Mouse (Mus musculus) cerebellum, adult 18-20 months (tissue): ENCODE measurements around the gene Gpc3.
"Not testable (repeated sequence)": the region's sequence is repeated elsewhere in the genome, so short reads cannot be mapped to it uniquely, and the experiment has no call there.

Experiments used
- DNase-seq, 2 experiments: peaks; one replicate each; pipeline ENCODE4 v3.0.0; 2021

Gene Gpc3

GRCm38 (mm10) chrX:52261991-52262390 lies 351.8 kb downstream of the Gpc3 start:
- DNase-seq: no peak

GRCm38 (mm10) chrX:52261546-52261945 lies 352.2 kb downstream of the Gpc3 start:
- no peak for DNase-seq

DNA sequence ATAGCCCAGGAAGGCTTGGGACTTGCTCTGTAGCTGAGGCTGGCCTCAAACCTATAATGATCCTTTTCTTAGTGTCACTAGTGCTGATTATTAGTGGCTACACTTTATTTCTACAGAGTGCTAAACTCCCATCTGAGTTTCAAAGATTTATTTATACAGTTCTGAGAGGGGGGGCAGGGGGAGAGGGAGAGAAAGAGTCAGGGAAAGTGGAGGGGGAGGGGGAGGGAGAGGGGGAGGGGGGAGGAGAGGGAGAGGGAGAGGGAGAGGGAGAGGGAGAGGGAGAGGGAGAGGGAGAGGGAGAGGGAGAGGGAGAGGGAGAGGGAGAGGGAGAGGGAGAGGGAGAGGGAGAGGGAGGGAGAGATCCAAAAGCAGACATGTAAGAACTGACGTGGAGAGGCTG lies 354.0 kb downstream of the Gpc3 start:
- DNase-seq: not testable (repeated sequence)

GRCm38 (mm10) chrX:52254526-52254925 lies 359.2 kb downstream of the Gpc3 start:
- DNase-seq: no peak

DNA sequence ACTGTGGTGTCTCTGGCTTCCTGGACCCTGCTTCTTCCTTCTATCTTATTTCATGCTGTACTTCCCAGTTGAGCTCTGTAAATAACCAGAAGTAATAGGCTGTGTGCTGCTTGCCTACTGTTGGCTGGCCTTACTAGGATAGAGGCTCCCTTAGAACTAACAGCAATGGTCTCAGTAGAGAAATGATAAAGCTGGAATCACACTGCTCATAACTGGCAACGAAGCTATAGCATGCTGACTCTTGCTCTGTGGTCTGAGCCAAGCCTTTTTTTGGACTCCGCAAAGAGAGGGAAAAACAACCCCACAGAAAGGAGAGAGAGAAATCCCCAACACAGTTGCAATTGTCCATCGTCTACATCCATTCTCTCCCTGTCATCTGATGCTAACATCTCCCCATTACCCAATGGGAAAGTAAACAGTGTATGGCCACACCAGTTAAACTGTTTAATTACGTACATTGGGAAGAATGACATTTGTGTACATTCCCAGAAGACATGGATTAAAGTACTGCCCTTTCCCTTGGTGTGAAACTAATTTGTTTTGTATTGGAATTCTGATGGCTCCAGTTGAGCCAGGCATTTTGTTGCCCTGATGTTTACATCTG lies 368.0 kb downstream of the Gpc3 start:
- DNase-seq: no peak

DNA sequence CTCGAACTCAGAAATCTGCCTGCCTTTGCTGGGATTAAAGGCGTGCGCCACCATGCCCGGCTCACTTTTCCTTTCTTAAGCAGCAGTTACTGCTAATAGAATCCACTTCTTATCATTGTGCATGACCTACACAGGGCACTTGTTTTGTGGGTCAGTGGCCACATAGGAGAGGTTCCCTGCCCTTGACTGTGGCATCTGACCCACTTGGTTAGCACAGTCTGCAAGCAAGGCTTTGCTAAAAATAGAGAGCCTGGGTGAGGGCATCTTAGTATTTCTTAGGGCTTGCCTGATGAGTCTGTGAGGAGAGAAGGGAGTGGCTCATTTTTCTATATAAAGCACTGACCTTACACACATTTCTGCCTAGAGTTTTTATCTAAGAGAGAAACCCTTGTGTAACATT lies 376.3 kb downstream of the Gpc3 start:
- no peak for DNase-seq

DNA sequence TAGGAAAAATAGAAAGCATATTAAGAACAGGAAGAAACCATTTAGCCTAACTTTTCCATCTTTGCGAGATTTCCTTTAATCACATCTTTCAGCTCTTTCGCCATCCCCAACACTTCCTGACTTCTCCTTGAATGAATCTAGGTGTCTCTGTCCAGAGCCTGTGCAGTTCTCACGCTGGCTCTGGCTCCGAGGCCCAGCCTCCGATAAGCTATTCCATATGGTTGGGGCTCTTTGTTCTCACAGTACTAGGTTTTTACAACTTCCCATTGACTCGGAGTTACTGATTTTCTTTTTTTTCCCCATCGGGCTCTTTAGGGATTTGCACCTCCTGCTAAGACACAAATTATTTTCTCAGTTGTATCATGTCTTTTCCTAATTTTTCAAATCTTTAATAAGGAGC lies 381.8 kb downstream of the Gpc3 start:
- no peak for DNase-seq

DNA sequence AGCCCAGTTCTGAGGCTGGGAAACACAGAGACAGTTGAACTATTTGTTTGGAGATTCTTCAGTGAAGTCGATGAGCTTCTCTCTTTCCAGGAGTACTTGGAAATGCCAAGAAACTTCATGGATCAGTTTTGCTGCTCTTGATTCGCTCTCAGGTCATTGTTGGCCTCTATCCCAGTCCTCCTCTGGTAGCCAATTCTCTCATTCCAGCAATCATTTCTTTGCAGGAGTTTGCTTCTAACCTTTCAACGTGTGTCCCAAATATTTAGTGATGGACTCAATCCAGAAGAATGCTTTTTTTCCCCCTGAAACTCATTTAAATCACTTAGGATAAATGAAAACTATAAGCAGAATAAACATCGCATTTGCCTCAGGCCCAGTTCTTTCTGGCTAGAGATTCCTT lies 383.0 kb downstream of the Gpc3 start:
- no peak for DNase-seq
